Mouse (Mus musculus) liver, embryonic 14.5 days (tissue): ENCODE results near the gene Anapc16. TPM values are rescaled to one million over a fixed set of nuclear protein-coding genes. Genes with fewer than 3 reads are reported as not detected.

Source experiments
- ATAC-seq: fragments of 200-750 bp; cut with Nextera tagmentation; 2 replicates; pipeline ENCODE4 v1.8.0; 2017; ENCODE audit warnings: moderate number of reproducible peaks, mild to moderate bottlenecking, moderate library complexity; ENCODE audit not compliant: insufficient read depth
- DNase-seq, 3 experiments: peaks; one replicate each; pipeline ENCODE4 v3.0.0-alpha.2; 2012 to 2013; ENCODE audit warnings: low read depth in 3 of 3, low spot score in 3 of 3
- H3K27ac ChIP-seq: fragments of 300-500 bp; sonication (generic); 2 replicates; pipeline ENCODE4 v1.5.1; 2014; ENCODE audit warnings: moderate library complexity, mild to moderate bottlenecking, control low read depth, inconsistent platforms
- H3K27me3 ChIP-seq: fragments of 300-500 bp; sonication (generic); 2 replicates; pipeline ENCODE4 v1.6.1; 2014; ENCODE audit warnings: mild to moderate bottlenecking, low read length, moderate library complexity; ENCODE audit not compliant: control insufficient read depth, insufficient read depth
- H3K36me3 ChIP-seq: fragments of 300-500 bp; sonication (generic); replicated peaks from 2 replicates; pipeline ENCODE4 v1.6.1; 2014; ENCODE audit warnings: low read depth; ENCODE audit not compliant: control insufficient read depth, insufficient read depth
- H3K4me1 ChIP-seq, 2 experiments: fragments of 200-500 bp in 1 of 2; fragments of 300-500 bp in 1 of 2; sonication (generic) in 1 of 2; replicated peaks; 2 replicates each; pipeline ENCODE4 v1.6.1; 2012 to 2014; ENCODE audit warnings: antibody characterized with exemption in 1 of 2, inconsistent platforms in 1 of 2, low read length in 1 of 2; ENCODE audit not compliant: control insufficient read depth in 2 of 2, insufficient read depth in 2 of 2
- H3K4me2 ChIP-seq: fragments of 300-500 bp; sonication (generic); 2 replicates; pipeline ENCODE4 v1.6.1; 2014; ENCODE audit warnings: low read depth, mild to moderate bottlenecking, control low read depth, moderate library complexity
- H3K4me3 ChIP-seq, 2 experiments: fragments of 200-500 bp in 1 of 2; fragments of 300-500 bp in 1 of 2; sonication (generic) in 1 of 2; 2 replicates each; pipeline ENCODE4 v1.5.1; 2012 to 2014; ENCODE audit warnings: low read depth in 2 of 2, low read length in 2 of 2, mild to moderate bottlenecking in 2 of 2, control low read depth in 1 of 2, inconsistent platforms in 1 of 2, moderate library complexity in 1 of 2; ENCODE audit not compliant: insufficient read depth in 1 of 2
- H3K9ac ChIP-seq: fragments of 300-500 bp; sonication (generic); replicated peaks from 2 replicates; pipeline ENCODE4 v1.6.1; 2014; ENCODE audit warnings: mild to moderate bottlenecking, control low read depth, moderate library complexity
- H3K9me3 ChIP-seq: fragments of 300-500 bp; sonication (generic); 2 replicates; pipeline ENCODE4 v1.6.1; 2016; ENCODE audit warnings: low read length, mixed read lengths; ENCODE audit not compliant: control insufficient read depth
- CTCF ChIP-seq: IDR thresholded peaks from 2 replicates; pipeline ENCODE4 v1.5.1; 2016; ENCODE audit warnings: antibody characterized with exemption, low read depth, control low read depth
- EP300 ChIP-seq: IDR thresholded peaks from 2 replicates; pipeline ENCODE4 v1.6.1; 2016; ENCODE audit warnings: antibody characterized with exemption, low read depth
- WGBS: fragments of 180-500 bp; shearing (Covaris S2); extraction: QIAGEN DNeasy Blood & Tissue Kit; methylation state at CpG from one replicate; pipeline ENCODE4 v1.1.7; 2014; ENCODE audit not compliant: insufficient replicate concordance; 5-methylcytosine and 5-hydroxymethylcytosine counted together
- polyA plus RNA-seq, 2 experiments: library from polyadenylated mRNA; depleted of rRNA in 1 of 2; stranded (reverse) in 1 of 2; unstranded in 1 of 2; fragments of >200 nt; fragmentation: Nextera tagmentation in 1 of 2; extraction: Ambion mirVana in 1 of 2; gene quantifications; 2 replicates each; pipeline versions ENCODE4 v1.2.1 to v1.2.3; 2012 to 2014

The Anapc16 gene
- polyA plus RNA-seq, 2 experiments, result 29.9 to 39.7 TPM

DNA sequence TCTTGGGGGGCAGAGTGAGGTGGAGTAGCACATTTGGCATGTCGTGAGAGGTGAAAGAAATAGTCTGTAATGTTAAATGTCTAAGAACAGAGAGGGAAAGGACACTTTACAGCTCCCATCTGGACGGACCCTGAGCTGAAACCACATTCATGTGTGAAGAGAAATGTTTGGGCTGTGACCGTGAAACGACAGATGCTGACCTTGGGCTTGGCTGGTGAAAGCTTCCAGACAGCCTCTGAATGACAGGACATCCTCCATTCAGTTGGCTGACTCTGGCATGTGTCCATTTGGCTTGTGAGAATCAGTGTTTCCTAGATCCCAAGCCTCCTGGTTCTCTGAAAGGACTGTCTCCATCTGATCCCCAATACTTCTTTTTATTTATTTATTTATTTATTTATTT lies 14.9 kb downstream of the Anapc16 start:
- TF ChIP-seq CTCF (no peak), EP300 (no peak)
- peaks cover 22% of the 10 kb centered on the region for H3K36me3 ChIP-seq
- no peaks in the 10 kb centered on the region for H3K27me3 ChIP-seq
- H3K27ac ChIP-seq, result no peak overlapping the region
- WGBS, result 67% methylated on average over 4 of the region's 4 CpGs
- no peak overlapping the region for H3K4me3 ChIP-seq
- no peak overlapping the region for H3K9ac ChIP-seq
- H3K4me2 ChIP-seq, result no peak overlapping the region
- no peaks in the 10 kb centered on the region for H3K4me1 ChIP-seq
- no peak for ATAC-seq
- DNase-seq, result no peak
- H3K9me3 ChIP-seq, result no peaks in the 10 kb centered on the region

DNA sequence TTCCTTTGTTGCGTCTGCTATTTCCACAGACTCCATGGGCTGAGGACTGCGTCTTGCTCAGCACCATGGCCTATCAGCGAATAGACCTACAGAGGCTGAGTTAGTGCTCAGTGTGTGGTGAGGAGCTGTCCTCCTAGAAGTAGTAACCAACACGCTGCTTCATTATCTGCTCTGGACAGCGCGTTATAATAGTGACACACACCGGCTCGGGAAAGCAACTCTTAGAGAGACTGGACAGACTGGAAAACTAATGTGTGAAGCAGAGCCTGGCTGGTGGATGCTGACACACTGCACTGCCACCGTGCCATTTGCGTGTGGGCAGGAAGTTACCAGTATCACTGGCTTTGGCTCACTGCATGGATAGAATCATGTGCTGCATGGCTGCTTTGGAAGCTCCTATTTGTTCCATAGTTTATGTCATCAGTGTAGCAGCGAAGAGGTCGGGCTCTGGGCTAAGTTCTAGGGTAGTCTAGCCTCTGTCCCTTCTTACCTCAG lies 20.5 kb downstream of the Anapc16 start:
- DNase-seq, result no peak
- Histone ChIP-seq H3K9me3 (no peaks in the 10 kb centered on the region), H3K36me3 (no peaks in the 10 kb centered on the region; the same call in 1 of the 2 replicates), H3K9ac (no peak overlapping the region), H3K4me1 (peaks cover 0 to 16% of the 10 kb centered on the region in 2 experiments; a peak in 2 of 4 replicates), H3K4me3 (no peak overlapping the region), H3K27me3 (no peaks in the 10 kb centered on the region), H3K27ac (no peak overlapping the region), H3K4me2 (no peak overlapping the region)
- ATAC-seq, result no peak
- TF ChIP-seq CTCF, result no peak
- TF ChIP-seq EP300, result no peak
- 52% methylated on average over 12 of the region's 12 CpGs for WGBS

DNA sequence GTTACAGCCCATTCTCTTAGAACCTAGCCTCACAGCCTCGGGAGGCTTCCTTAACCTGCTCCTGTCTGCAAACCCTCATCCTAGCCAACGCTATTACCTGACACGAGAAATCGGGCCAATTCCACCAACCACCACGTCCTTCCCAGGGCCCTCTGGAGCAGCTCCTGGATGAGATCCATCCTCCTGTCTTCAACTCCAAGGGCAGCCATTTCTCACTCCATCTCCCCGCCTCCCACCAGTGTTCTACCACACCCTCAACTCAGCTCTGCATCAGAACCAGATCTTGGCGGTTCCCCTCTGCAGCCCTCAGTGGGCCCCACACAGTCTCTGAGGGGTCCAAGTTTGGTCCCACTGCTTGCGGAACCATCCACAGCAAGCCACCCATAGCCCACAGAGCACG lies 21.1 kb downstream of the Anapc16 start:
- no peak for ATAC-seq
- Histone ChIP-seq H3K4me3 (no peak overlapping the region), H3K36me3 (no peaks in the 10 kb centered on the region), H3K9me3 (no peaks in the 10 kb centered on the region), H3K4me1 (peaks cover 0 to 16% of the 10 kb centered on the region in 2 experiments; a peak in 2 of 4 replicates), H3K27ac (no peak overlapping the region), H3K9ac (no peak overlapping the region), H3K4me2 (no peak overlapping the region), H3K27me3 (no peaks in the 10 kb centered on the region)
- WGBS, result 67% methylated on average over 9 of the region's 9 CpGs
- TF ChIP-seq EP300, result no peak
- no peak for TF ChIP-seq CTCF
- DNase-seq, result no peak

DNA sequence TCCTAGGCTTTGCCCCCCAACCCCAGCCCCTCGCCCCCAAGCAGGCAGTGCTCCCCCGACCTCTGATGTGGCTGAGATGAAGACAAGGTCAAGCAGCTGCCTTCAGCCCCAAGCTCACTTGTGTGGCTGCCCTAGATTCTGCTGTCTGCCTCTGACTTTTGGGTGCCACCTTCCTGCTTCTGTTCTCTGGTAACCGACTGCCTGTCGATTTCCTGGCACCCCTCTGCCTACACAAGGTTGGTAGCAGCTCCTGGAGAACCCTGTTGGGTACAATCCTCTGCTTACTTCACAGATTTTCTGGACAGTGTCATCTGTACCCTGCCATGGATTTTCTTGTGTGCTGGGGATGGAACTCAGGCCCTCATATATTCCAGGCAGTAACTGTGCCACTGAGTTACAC lies 21.6 kb downstream of the Anapc16 start:
- Histone ChIP-seq H3K27me3 (no peaks in the 10 kb centered on the region), H3K4me1 (peaks cover 0 to 16% of the 10 kb centered on the region in 2 experiments; a peak in 2 of 4 replicates), H3K4me2 (no peak overlapping the region), H3K4me3 (no peak overlapping the region), H3K27ac (no peak overlapping the region), H3K36me3 (no peaks in the 10 kb centered on the region), H3K9me3 (no peaks in the 10 kb centered on the region), H3K9ac (no peak overlapping the region)
- TF ChIP-seq EP300, result no peak
- TF ChIP-seq CTCF, result no peak
- no peak for DNase-seq
- 15% methylated on average over 4 of the region's 4 CpGs for WGBS
- ATAC-seq, result no peak

DNA sequence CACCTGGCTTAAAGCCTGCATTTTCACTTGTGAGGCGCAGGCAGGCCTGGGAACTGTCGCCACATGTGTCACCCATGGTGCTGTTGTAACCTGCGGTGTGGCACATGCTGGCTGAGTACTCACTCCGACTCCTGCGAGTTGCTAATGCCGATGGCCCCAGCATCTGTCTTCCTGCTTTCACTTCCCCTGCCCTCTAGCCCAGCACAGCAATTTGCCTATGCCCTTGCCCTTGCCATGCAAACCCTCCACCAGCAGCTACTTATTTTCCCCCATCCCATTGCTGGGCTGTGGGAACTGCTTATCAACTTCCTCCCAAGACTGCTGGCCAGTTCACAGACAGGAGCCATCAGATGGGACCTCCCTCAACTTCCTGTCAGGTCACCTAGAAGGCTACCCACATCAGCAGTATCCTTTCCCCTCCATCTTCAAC lies 22.1 kb downstream of the Anapc16 start:
- TF ChIP-seq CTCF (no peak), EP300 (no peak)
- H3K9me3 ChIP-seq, result no peaks in the 10 kb centered on the region
- no peak overlapping the region for H3K4me3 ChIP-seq
- no peak overlapping the region for H3K4me2 ChIP-seq
- H3K36me3 ChIP-seq, result no peaks in the 10 kb centered on the region
- H3K9ac ChIP-seq, result no peak overlapping the region
- ATAC-seq (peak; percentile 37; the same call in 1 of the 2 replicates), DNase-seq (no peak)
- H3K27ac ChIP-seq, result no peak overlapping the region
- 24% methylated on average over 6 of the region's 6 CpGs for WGBS
- peaks cover 0 to 16% of the 10 kb centered on the region in 2 experiments; a peak in 2 of 4 replicates for H3K4me1 ChIP-seq
- no peaks in the 10 kb centered on the region for H3K27me3 ChIP-seq
